Mouse (Mus musculus): ENCODE measurements around the gene Gdpd3. TPM values are rescaled to one million over a fixed set of nuclear protein-coding genes. Genes with fewer than 3 reads are reported as not detected.

Gdpd3 gene
- total RNA-seq (2012; rRNA removed): 4.0 and 5.9 TPM in 2 replicates

GRCm38 (mm10) chr7:126766201-126766600 lies at the start of gene Gdpd3:
Gene Gdpd3 (plus strand): TSS chr7:126766334.
- peak within 1 kb of the TSS in 1 of 2 experiments; percentile 1; a peak in 1 of 4 replicates for H3K4me3 ChIP-seq (ENCODE audit: insufficient read depth in 1 of 2, low read depth in 1 of 2, low read length in 2 of 2, poor library complexity in 1 of 2, severe bottlenecking in 1 of 2)
- no peak within 1 kb of the TSS for H3K27ac ChIP-seq (ENCODE audit: insufficient read depth, low read depth, low read length, poor library complexity, severe bottlenecking)
- no peak for TF ChIP-seq ZNF384 (IDR thresholded peaks at IDR 0.05; ENCODE audit: low read depth, low read length)
- no peak for TF ChIP-seq HCFC1 (IDR thresholded peaks at IDR 0.05; ENCODE audit: borderline replicate concordance, insufficient read depth, low read length)
- TF ChIP-seq CHD2 (IDR thresholded peaks at IDR 0.05; ENCODE audit: low read depth, low read length): no peak
- TF ChIP-seq MAFK (IDR thresholded peaks at IDR 0.05; ENCODE audit: insufficient read depth, low read depth, low read length): no peak
- no peak for TF ChIP-seq ZC3H11A (IDR thresholded peaks at IDR 0.05; ENCODE audit: borderline replicate concordance, low read depth, low read length)
- H3K9me3 ChIP-seq (ENCODE audit: control insufficient read depth, insufficient read depth, low read depth, low read length): no peaks in the 10 kb centered on the region
- no peak for DNase-seq (ENCODE audit: low read depth, low spot score)
- H3K36me3 ChIP-seq (ENCODE audit: control insufficient read depth, insufficient read depth, low read length, poor library complexity, severe bottlenecking): peaks cover 30% of the 10 kb centered on the region
- in situ Hi-C loops (cut with MboI; ENCODE audit: low sequenced_read_pairs in 2 of 2, unreplicated experiment in 2 of 2): no loop called here
- peaks cover 4 to 18% of the 10 kb centered on the region in 2 experiments; a peak in 2 of 4 replicates for H3K4me1 ChIP-seq (ENCODE audit: control insufficient read depth in 2 of 2, insufficient read depth in 2 of 2, low read length in 2 of 2, poor library complexity in 1 of 2)
- no peak within 1 kb of the TSS for H3K9ac ChIP-seq (ENCODE audit: insufficient read depth, low read depth, low read length, poor library complexity, severe bottlenecking)

GRCm38 (mm10) chr7:126717566-126717965 lies 48.6 kb upstream of the Gdpd3 start:
- no peaks in the 10 kb centered on the region for H3K36me3 ChIP-seq (ENCODE audit: control insufficient read depth, insufficient read depth, low read length, poor library complexity, severe bottlenecking)
- no peak overlapping the region for H3K4me3 ChIP-seq (ENCODE audit: insufficient read depth in 1 of 2, low read depth in 1 of 2, low read length in 2 of 2, poor library complexity in 1 of 2, severe bottlenecking in 1 of 2)
- H3K9me3 ChIP-seq (ENCODE audit: control insufficient read depth, insufficient read depth, low read depth, low read length): no peaks in the 10 kb centered on the region
- in situ Hi-C loops (cut with MboI; ENCODE audit: low sequenced_read_pairs in 2 of 2, unreplicated experiment in 2 of 2): no loop called here
- TF ChIP-seq CHD2 (IDR thresholded peaks at IDR 0.05; ENCODE audit: low read depth, low read length) (no peak), HCFC1 (IDR thresholded peaks at IDR 0.05; ENCODE audit: borderline replicate concordance, insufficient read depth, low read length) (no peak), MAFK (IDR thresholded peaks at IDR 0.05; ENCODE audit: insufficient read depth, low read depth, low read length) (no peak), ZNF384 (IDR thresholded peaks at IDR 0.05; ENCODE audit: low read depth, low read length) (no peak), ZC3H11A (IDR thresholded peaks at IDR 0.05; ENCODE audit: borderline replicate concordance, low read depth, low read length) (no peak)
- H3K27ac ChIP-seq (ENCODE audit: insufficient read depth, low read depth, low read length, poor library complexity, severe bottlenecking): no peak overlapping the region
- no peaks in the 10 kb centered on the region for H3K4me1 ChIP-seq (ENCODE audit: control insufficient read depth in 2 of 2, insufficient read depth in 2 of 2, low read length in 2 of 2, poor library complexity in 1 of 2)
- no peak for DNase-seq (ENCODE audit: low read depth, low spot score)
- H3K9ac ChIP-seq (ENCODE audit: insufficient read depth, low read depth, low read length, poor library complexity, severe bottlenecking): no peak overlapping the region

- in situ Hi-C loops (cut with MboI; ENCODE audit: low sequenced_read_pairs in 2 of 2, unreplicated experiment in 2 of 2): no loop called here
- Histone ChIP-seq H3K27ac (ENCODE audit: insufficient read depth, low read depth, low read length, poor library complexity, severe bottlenecking) (no peak overlapping the region), H3K4me1 (ENCODE audit: control insufficient read depth in 2 of 2, insufficient read depth in 2 of 2, low read length in 2 of 2, poor library complexity in 1 of 2) (no peaks in the 10 kb centered on the region), H3K9me3 (ENCODE audit: control insufficient read depth, insufficient read depth, low read depth, low read length) (no peaks in the 10 kb centered on the region), H3K4me3 (ENCODE audit: insufficient read depth in 1 of 2, low read depth in 1 of 2, low read length in 2 of 2, poor library complexity in 1 of 2, severe bottlenecking in 1 of 2) (no peak overlapping the region), H3K36me3 (ENCODE audit: control insufficient read depth, insufficient read depth, low read length, poor library complexity, severe bottlenecking) (no peaks in the 10 kb centered on the region), H3K9ac (ENCODE audit: insufficient read depth, low read depth, low read length, poor library complexity, severe bottlenecking) (no peak overlapping the region)
- TF ChIP-seq MAFK (IDR thresholded peaks at IDR 0.05; ENCODE audit: insufficient read depth, low read depth, low read length) (no peak), ZC3H11A (IDR thresholded peaks at IDR 0.05; ENCODE audit: borderline replicate concordance, low read depth, low read length) (no peak), ZNF384 (IDR thresholded peaks at IDR 0.05; ENCODE audit: low read depth, low read length) (no peak), HCFC1 (IDR thresholded peaks at IDR 0.05; ENCODE audit: borderline replicate concordance, insufficient read depth, low read length) (no peak), CHD2 (IDR thresholded peaks at IDR 0.05; ENCODE audit: low read depth, low read length) (no peak)
- peak; percentile 54 for DNase-seq (ENCODE audit: low read depth, low spot score)
Measured at GRCm38 (mm10) chr7:126718787-126719337, 47.3 kb upstream of the Gdpd3 start.

- Histone ChIP-seq H3K36me3 (ENCODE audit: control insufficient read depth, insufficient read depth, low read length, poor library complexity, severe bottlenecking) (no peaks in the 10 kb centered on the region), H3K4me3 (ENCODE audit: insufficient read depth in 1 of 2, low read depth in 1 of 2, low read length in 2 of 2, poor library complexity in 1 of 2, severe bottlenecking in 1 of 2) (no peak overlapping the region), H3K9ac (ENCODE audit: insufficient read depth, low read depth, low read length, poor library complexity, severe bottlenecking) (no peak overlapping the region), H3K9me3 (ENCODE audit: control insufficient read depth, insufficient read depth, low read depth, low read length) (no peaks in the 10 kb centered on the region), H3K4me1 (ENCODE audit: control insufficient read depth in 2 of 2, insufficient read depth in 2 of 2, low read length in 2 of 2, poor library complexity in 1 of 2) (no peaks in the 10 kb centered on the region), H3K27ac (ENCODE audit: insufficient read depth, low read depth, low read length, poor library complexity, severe bottlenecking) (no peak overlapping the region)
- no peak for DNase-seq (ENCODE audit: low read depth, low spot score)
- in situ Hi-C loops (cut with MboI; ENCODE audit: low sequenced_read_pairs in 2 of 2, unreplicated experiment in 2 of 2): no loop called here
- TF ChIP-seq HCFC1 (IDR thresholded peaks at IDR 0.05; ENCODE audit: borderline replicate concordance, insufficient read depth, low read length): no peak
- TF ChIP-seq CHD2 (IDR thresholded peaks at IDR 0.05; ENCODE audit: low read depth, low read length): no peak
- TF ChIP-seq MAFK (IDR thresholded peaks at IDR 0.05; ENCODE audit: insufficient read depth, low read depth, low read length): no peak
- no peak for TF ChIP-seq ZNF384 (IDR thresholded peaks at IDR 0.05; ENCODE audit: low read depth, low read length)
- no peak for TF ChIP-seq ZC3H11A (IDR thresholded peaks at IDR 0.05; ENCODE audit: borderline replicate concordance, low read depth, low read length)
Measured at GRCm38 (mm10) chr7:126721635-126722034, 44.5 kb upstream of the Gdpd3 start.
